8 mouse cellular contexts compared by ENCODE assay signal in genomic region chr10:75486086-75486979, GRCm38 (mm10). TPM values are rescaled to one million over a fixed set of nuclear protein-coding genes. Genes with fewer than 3 reads are reported as not detected.
DNase-seq lines count a peak whose midpoint lies in the region; ATAC-seq and TF ChIP-seq lines count a peak whose summit lies in the region.

No protein-coding gene starts in this region.

- intact Hi-C loops in heart, adult 2 months (cut with DNase I): loop anchor here (1.0 to 5.0 kb wide), 7 partner anchors 45 to 304 kb away; partner anchors contain the start of gene Adora2a

- H3K9me3 ChIP-seq in embryonic facial prominence, embryonic 10.5 days: no peaks in the 10 kb centered on the region
- H3K9me3 ChIP-seq in kidney, postnatal 0 days (replicated peaks; ENCODE audit: low read length): no peaks in the 10 kb centered on the region
- H3K9me3 ChIP-seq in liver, embryonic 14.5 days (ENCODE audit: control insufficient read depth, low read length): no peaks in the 10 kb centered on the region

- 65% methylated on average over 9 of the region's 9 CpGs for WGBS in embryonic facial prominence, embryonic 10.5 days
- WGBS in heart, adult 2 months: 46% methylated on average over 9 of the region's 9 CpGs
- 32% methylated on average over 9 of the region's 9 CpGs for WGBS in kidney, postnatal 0 days
- 47% methylated on average over 9 of the region's 9 CpGs for WGBS in liver, embryonic 14.5 days (ENCODE audit: insufficient replicate concordance)
- WGBS in thymus, adult 2 months: 61% methylated on average over 9 of the region's 9 CpGs

- H3K4me3 ChIP-seq in embryonic facial prominence, embryonic 10.5 days: no peak overlapping the region
- no peak overlapping the region for H3K4me3 ChIP-seq in heart, adult 2 months
- H3K4me3 ChIP-seq in kidney, postnatal 0 days (replicated peaks; ENCODE audit: low read depth, low read length): no peak overlapping the region
- no peak overlapping the region for H3K4me3 ChIP-seq in liver, embryonic 14.5 days (ENCODE audit: insufficient read depth in 1 of 2, low read depth in 2 of 2, low read length in 2 of 2)
- no peak overlapping the region for H3K4me3 ChIP-seq in thymus, adult 2 months (ENCODE audit: control insufficient read depth, insufficient read depth, low read length)

- no peaks in the 10 kb centered on the region for H3K27me3 ChIP-seq in embryonic facial prominence, embryonic 10.5 days (replicated peaks; ENCODE audit: low read depth, poor library complexity, severe bottlenecking)
- no peaks in the 10 kb centered on the region for H3K27me3 ChIP-seq in heart, adult 2 months (ENCODE audit: control insufficient read depth, insufficient read depth, low read length)
- no peaks in the 10 kb centered on the region for H3K27me3 ChIP-seq in kidney, postnatal 0 days (ENCODE audit: insufficient read depth, low read length)
- H3K27me3 ChIP-seq in liver, embryonic 14.5 days (ENCODE audit: control insufficient read depth, insufficient read depth, low read length): no peaks in the 10 kb centered on the region
- no peaks in the 10 kb centered on the region for H3K27me3 ChIP-seq in thymus, adult 2 months (ENCODE audit: control insufficient read depth, insufficient read depth, low read length)

- no peak overlapping the region for H3K9ac ChIP-seq in heart, adult 2 months (ENCODE audit: low read depth, low read length)
- H3K9ac ChIP-seq in kidney, postnatal 0 days (ENCODE audit: low read depth, low read length): no peak overlapping the region
- H3K9ac ChIP-seq in liver, embryonic 14.5 days (replicated peaks): no peak overlapping the region

- H3K4me2 ChIP-seq in kidney, postnatal 0 days (ENCODE audit: low read length): no peak overlapping the region
- H3K4me2 ChIP-seq in liver, embryonic 14.5 days (ENCODE audit: low read depth): no peak overlapping the region

- TF ChIP-seq EP300 in heart, adult 2 months (IDR thresholded peaks at IDR 0.05; ENCODE audit: insufficient read depth, low read depth, low read length): peak; percentile 94
- no peak for TF ChIP-seq EP300 in liver, embryonic 14.5 days (IDR thresholded peaks at IDR 0.05; ENCODE audit: low read depth)

- DNase-seq in CD4-positive, CD25-positive, alpha-beta regulatory T cell, adult 2 months (ENCODE audit: low read depth, low spot score): peak; percentile 85
- peak; percentile 84 for DNase-seq in adrenal gland, postnatal 14 days
- peak; percentile 80 for DNase-seq in embryonic facial prominence, embryonic 10.5 days (ENCODE audit: low spot score)
- peak; percentile 73 to 82 for DNase-seq in heart, adult 2 months
- peak; percentile 92 for DNase-seq in kidney, postnatal 0 days (ENCODE audit: low spot score)
- DNase-seq in liver, embryonic 14.5 days (ENCODE audit: low read depth in 3 of 3, low spot score in 3 of 3): peak; percentile 35 to 44 (median 39)
- peak; percentile 38 for DNase-seq in ovary, adult 18-20 months (ENCODE audit: low spot score)
- peak; percentile 79 for DNase-seq in thymus, adult 2 months

- TF ChIP-seq POLR2A in heart, adult 2 months (IDR thresholded peaks at IDR 0.05; ENCODE audit: insufficient read depth, low read depth, low read length): no peak
- no peak for TF ChIP-seq POLR2A in thymus, adult 2 months (IDR thresholded peaks at IDR 0.05; ENCODE audit: control insufficient read depth, extremely low read depth, insufficient read depth, low read length, poor library complexity)

- ATAC-seq in kidney, postnatal 0 days (replicated peaks; ENCODE audit: low FRiP score, low read depth): peak; percentile 72
- ATAC-seq in liver, embryonic 14.5 days (ENCODE audit: insufficient read depth): no peak

- H3K36me3 ChIP-seq in embryonic facial prominence, embryonic 10.5 days (replicated peaks): no peaks in the 10 kb centered on the region
- no peaks in the 10 kb centered on the region for H3K36me3 ChIP-seq in heart, adult 2 months (ENCODE audit: control insufficient read depth, insufficient read depth, low read length)
- H3K36me3 ChIP-seq in kidney, postnatal 0 days (ENCODE audit: insufficient read depth, low read length): no peaks in the 10 kb centered on the region
- H3K36me3 ChIP-seq in liver, embryonic 14.5 days (replicated peaks; ENCODE audit: control insufficient read depth, insufficient read depth, low read depth): no peaks in the 10 kb centered on the region
- H3K36me3 ChIP-seq in thymus, adult 2 months (ENCODE audit: control insufficient read depth, insufficient read depth, low read length): no peaks in the 10 kb centered on the region

- H3K4me1 ChIP-seq in embryonic facial prominence, embryonic 10.5 days: no peaks in the 10 kb centered on the region
- H3K4me1 ChIP-seq in heart, adult 2 months (ENCODE audit: control insufficient read depth, insufficient read depth, low read length): no peaks in the 10 kb centered on the region
- no peaks in the 10 kb centered on the region for H3K4me1 ChIP-seq in kidney, postnatal 0 days (replicated peaks; ENCODE audit: insufficient read depth, low read length)
- H3K4me1 ChIP-seq in liver, embryonic 14.5 days (replicated peaks; ENCODE audit: control insufficient read depth in 2 of 2, insufficient read depth in 2 of 2, low read length in 1 of 2): no peaks in the 10 kb centered on the region
- peaks cover 1% of the 10 kb centered on the region; the same call in 1 of the 2 replicates for H3K4me1 ChIP-seq in thymus, adult 2 months (replicated peaks; ENCODE audit: control insufficient read depth, insufficient read depth, low read length)

- H3K79me2 ChIP-seq in heart, adult 2 months (replicated peaks; ENCODE audit: control insufficient read depth, insufficient read depth, low read length): no peaks in the 10 kb centered on the region

- no peak overlapping the region for H3K27ac ChIP-seq in embryonic facial prominence, embryonic 10.5 days (replicated peaks)
- no peak overlapping the region for H3K27ac ChIP-seq in heart, adult 2 months
- H3K27ac ChIP-seq in kidney, postnatal 0 days: no peak overlapping the region
- H3K27ac ChIP-seq in liver, embryonic 14.5 days: no peak overlapping the region
- no peak overlapping the region for H3K27ac ChIP-seq in thymus, adult 2 months (ENCODE audit: control insufficient read depth, insufficient read depth, low read length)

- TF ChIP-seq CTCF in heart, adult 2 months (IDR thresholded peaks at IDR 0.05): peak; percentile 95; the same call in 1 of the 2 replicates
- TF ChIP-seq CTCF in kidney, postnatal 0 days (IDR thresholded peaks at IDR 0.05; ENCODE audit: low read depth): peak; percentile 96
- peak; percentile 95 for TF ChIP-seq CTCF in liver, embryonic 14.5 days (IDR thresholded peaks at IDR 0.05; ENCODE audit: low read depth)
- no peak for TF ChIP-seq CTCF in thymus, adult 2 months (IDR thresholded peaks at IDR 0.05; ENCODE audit: borderline replicate concordance, control insufficient read depth, extremely low read depth, insufficient read depth, low read length, poor library complexity)

RNA-seq across cellular contexts. Expression of gene Snrpd3, which starts 31.0 kb away (rescaled TPM):
- 87.9 and 88.0 TPM in 2 replicates for total RNA-seq in adrenal gland, postnatal 14 days (2021)
- 297 and 303 TPM in 2 replicates for polyA plus RNA-seq in embryonic facial prominence, embryonic 10.5 days (2016; fragmentation: Nextera tagmentation; extraction: Ambion mirVana)
- 10 to 100 TPM; 61.1 to 65.8 TPM for total RNA-seq in heart, adult 2 months (2021)
- polyA plus RNA-seq in heart, adult 2 months (2012; rRNA removed): 20.8 and 24.8 TPM in 2 replicates
- polyA plus RNA-seq in kidney, postnatal 0 days (2015; fragmentation: Nextera tagmentation; extraction: Ambion mirVana): 113 and 125 TPM in 2 replicates
- polyA plus RNA-seq in liver, embryonic 14.5 days (2012; rRNA removed): 19.4 and 60.5 TPM in 2 replicates
- 82.2 and 90.3 TPM in 2 replicates for polyA plus RNA-seq in liver, embryonic 14.5 days (2014; fragmentation: Nextera tagmentation; extraction: Ambion mirVana)
- polyA plus RNA-seq in thymus, adult 2 months (2012; rRNA removed): 25.1 and 28.3 TPM in 2 replicates

RNA-seq across cellular contexts. Expression of gene Gucd1, which starts 31.4 kb away (rescaled TPM):
- 41.0 and 61.5 TPM in 2 replicates for total RNA-seq in adrenal gland, postnatal 14 days (2021)
- polyA plus RNA-seq in embryonic facial prominence, embryonic 10.5 days (2016; fragmentation: Nextera tagmentation; extraction: Ambion mirVana): 30.0 and 31.9 TPM in 2 replicates
- total RNA-seq in heart, adult 2 months (2021): 10 to 100 TPM; 33.2 to 37.7 TPM
- polyA plus RNA-seq in heart, adult 2 months (2012; rRNA removed): 44.7 and 50.3 TPM in 2 replicates
- 51.9 and 53.4 TPM in 2 replicates for polyA plus RNA-seq in kidney, postnatal 0 days (2015; fragmentation: Nextera tagmentation; extraction: Ambion mirVana)
- 37.3 and 38.7 TPM in 2 replicates for polyA plus RNA-seq in liver, embryonic 14.5 days (2012; rRNA removed)
- 58.5 and 66.0 TPM in 2 replicates for polyA plus RNA-seq in liver, embryonic 14.5 days (2014; fragmentation: Nextera tagmentation; extraction: Ambion mirVana)
- polyA plus RNA-seq in thymus, adult 2 months (2012; rRNA removed): 77.0 and 80.5 TPM in 2 replicates

Comparison
In these comparisons a context has a peak if more than half of its experiments do, and no peak if none do; other contexts are left out.
1. DNase-seq: peak in every context shown above with its lines; median percentile 92 in kidney, postnatal 0 days; 85 in CD4-positive, CD25-positive, alpha-beta regulatory T cell, adult 2 months; 84 in adrenal gland, postnatal 14 days; 80 in embryonic facial prominence, embryonic 10.5 days; 79 in thymus, adult 2 months; 78 in heart, adult 2 months; 39 in liver, embryonic 14.5 days; 38 in ovary, adult 18-20 months.